Mouse (Mus musculus) heart, adult 8-10 months (tissue): ENCODE measurements around the gene Ccdc38. TPM values are rescaled to one million over a fixed set of nuclear protein-coding genes. Genes with fewer than 3 reads are reported as not detected.

ENCODE experiments used
- DNase-seq: peaks from one replicate; pipeline ENCODE4 v3.0.0; 2022; ENCODE audit warnings: low spot score
- total RNA-seq, 4 experiments: library from RNA; stranded (reverse); gene quantifications; 2 replicates each; pipeline ENCODE4 v1.2.4; 2022

Gene Ccdc38
- not detected for total RNA-seq

- DNase-seq = no peak
These were observed at the start of gene Ccdc38 for GRCm38 (mm10) chr10:93540431-93541210. Gene Ccdc38 (plus strand): TSS chr10:93540632.

GRCm38 (mm10) chr10:93500864-93501263 lies 39.6 kb upstream of the Ccdc38 start:
- no peak for DNase-seq

DNA sequence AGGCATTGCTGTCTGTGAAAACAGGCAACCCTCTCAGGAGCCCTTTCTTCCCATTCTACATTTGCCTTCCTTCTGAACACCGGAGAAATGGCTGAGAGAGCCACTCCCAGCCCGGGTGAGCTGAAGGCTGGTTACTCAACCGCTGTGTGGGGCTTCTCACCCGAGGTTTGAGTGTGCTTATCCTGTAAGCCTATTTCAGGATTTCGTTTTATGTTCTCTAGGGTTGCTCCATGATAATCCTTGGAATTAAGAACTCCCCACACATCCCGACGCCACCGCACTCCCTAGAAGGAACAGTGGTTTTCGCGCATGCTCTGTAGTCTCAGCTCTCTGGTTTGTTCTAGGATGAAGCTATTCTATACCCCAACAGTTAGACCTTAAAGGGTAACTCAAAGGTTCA lies 39.1 kb upstream of the Ccdc38 start:
- DNase-seq = no peak

DNA sequence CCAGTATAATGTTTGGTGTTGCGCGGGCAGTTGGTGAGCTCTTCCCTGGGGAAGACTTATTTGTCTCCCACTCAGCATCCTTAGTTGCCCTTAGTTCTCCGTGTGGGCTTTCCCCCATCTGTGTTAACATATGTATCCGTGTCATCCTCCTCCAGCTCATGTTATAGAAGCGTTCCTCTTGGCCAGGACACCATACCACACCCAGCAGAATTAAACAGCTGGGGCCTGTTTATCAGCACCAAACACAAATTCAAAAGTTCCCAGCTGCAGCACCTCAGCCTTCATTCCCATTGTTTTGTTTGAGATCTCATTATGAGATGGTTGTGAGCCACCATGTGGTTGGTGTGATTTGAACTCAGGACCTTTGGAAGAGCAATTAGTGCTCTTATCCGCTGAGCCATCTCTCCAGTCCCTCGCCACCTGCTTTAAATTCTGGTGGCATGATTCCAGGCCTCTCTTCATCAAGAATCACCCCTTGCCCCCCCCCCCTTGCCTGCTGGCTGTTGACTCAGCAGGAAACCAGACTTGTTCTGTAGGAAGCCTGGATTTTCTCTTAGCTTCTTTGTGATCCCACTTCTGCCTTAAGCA lies 32.0 kb upstream of the Ccdc38 start:
- no peak for DNase-seq

DNA sequence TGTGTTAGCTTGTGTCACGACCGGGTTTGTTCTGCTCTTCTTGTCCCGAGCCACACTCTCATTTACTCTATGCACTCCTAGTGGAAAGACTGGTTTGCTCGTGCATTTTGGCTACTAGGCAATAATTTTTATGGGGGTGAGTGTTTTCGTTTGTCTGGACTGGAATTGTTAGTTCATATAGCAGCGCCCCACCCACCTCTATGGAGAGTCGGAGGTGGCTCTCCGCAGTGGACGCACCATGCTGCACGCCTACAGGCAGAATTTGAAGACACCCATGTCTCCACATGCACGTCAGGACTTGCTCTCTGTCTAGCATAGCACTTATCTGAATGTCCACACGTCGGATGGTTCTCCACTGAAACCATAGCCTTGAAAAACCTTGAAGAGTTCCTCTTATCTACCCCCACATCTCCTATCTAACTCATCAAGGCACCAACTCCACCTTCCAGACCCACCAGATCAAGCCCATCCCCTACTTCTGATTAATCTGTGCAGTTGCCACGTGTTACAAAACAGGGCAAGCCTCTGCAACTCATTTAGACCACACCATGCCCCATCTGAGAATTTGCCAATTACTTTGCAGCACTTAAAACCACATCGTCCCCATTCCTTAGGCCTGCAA lies 30.8 kb upstream of the Ccdc38 start:
- DNase-seq = no peak

DNA sequence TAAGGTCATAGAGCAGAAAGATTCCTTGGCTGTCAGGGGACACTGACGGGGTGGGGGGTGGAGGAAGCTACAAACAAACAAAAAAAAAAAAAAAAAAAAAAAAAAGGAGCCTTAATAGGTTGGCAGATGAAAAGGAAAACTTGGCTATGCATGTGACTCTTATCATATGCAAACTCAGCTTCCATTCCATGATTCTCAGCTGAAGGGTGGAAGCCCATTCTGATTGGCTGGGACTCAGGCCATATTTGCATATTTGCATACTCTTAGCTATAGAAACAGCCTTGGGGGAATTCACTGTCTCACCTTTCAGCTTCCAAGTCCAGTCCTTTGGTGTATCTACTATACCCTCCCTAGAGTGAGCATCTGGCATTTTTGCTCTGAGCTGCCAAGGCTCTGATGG lies 25.0 kb upstream of the Ccdc38 start:
- no peak for DNase-seq

GRCm38 (mm10) chr10:93515927-93516326 lies 24.5 kb upstream of the Ccdc38 start:
- no peak for DNase-seq

DNA sequence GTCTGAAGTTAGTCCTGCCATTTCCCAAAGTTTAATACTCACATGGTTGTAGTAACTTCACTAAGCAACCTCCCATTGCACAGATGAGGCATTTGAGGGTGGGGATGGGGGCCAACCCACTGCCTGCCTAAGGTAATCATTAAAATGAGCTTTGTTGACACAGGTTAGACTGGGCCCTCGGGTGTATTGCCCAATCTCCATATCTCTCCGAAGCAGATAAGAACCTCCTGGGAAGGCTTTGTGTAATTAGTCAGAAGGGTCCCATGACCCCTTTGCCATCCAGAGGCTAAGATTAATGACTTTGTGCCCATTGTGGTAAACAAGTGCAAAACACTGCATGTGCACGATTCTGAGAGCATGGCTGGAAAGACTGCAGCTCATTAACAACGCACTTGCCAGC lies 22.7 kb upstream of the Ccdc38 start:
- DNase-seq = no peak

DNA sequence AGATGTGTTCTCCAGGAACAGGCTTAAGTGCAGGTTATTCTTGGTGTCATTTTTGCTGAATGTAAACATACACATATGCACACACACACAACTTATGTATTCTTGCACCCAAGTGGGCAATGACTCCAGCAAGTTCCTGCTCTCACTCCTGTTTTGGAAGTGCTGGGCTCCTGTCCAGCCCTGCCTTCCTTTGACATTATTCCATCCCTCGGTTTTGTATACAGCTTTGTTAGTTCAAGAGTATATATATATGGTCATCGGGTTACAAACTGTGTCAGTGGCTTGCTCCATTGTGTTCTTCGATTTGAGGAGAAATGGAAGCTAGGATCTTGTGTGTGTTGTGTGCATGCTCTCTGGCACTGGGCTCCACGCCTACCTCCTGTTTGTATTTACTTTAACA lies 22.2 kb upstream of the Ccdc38 start:
- no peak for DNase-seq

GRCm38 (mm10) chr10:93518620-93519019 lies 21.8 kb upstream of the Ccdc38 start:
- no peak for DNase-seq

- DNase-seq = no peak
These were observed 21.3 kb upstream of the Ccdc38 start for GRCm38 (mm10) chr10:93519159-93519558.

DNA sequence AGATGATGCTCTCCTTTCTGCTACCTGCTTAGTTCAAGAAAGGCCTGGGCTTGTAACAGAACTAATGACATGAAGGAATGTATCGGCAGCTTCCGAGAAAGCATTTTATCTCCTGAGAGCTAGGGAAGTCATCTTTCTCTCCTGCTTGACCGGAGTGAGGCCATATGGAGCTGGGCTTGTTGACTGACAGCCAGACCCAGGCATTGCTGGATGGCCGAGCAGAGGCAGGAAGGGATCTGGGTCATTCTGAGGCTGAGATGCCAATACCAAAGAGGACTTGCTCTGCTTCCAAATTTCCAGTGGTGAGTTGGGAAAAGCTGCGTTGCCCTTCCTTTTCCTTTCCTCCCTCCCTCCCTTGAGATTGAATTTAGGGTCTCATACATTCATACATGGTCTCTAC lies 20.7 kb upstream of the Ccdc38 start:
- no peak for DNase-seq

DNA sequence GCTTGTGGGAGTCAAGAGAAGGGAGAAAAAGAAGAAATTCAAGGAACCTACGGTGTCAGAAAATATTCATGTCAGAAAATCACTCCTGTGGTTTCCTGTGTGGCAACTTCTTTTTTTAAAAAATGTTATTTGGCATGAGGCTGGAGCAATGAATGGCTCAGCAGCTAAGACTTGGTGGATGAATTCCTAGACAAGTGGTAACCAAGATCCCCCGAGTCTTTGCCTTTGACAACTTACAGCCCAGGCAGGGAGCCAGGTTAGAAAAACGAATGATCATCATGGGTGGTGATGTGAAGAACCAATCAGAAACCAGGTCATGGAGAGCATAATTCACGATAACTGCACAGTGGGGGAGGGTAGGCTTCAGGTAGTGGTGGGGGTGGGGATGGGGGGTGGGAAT lies 19.4 kb upstream of the Ccdc38 start:
- no peak for DNase-seq

DNA sequence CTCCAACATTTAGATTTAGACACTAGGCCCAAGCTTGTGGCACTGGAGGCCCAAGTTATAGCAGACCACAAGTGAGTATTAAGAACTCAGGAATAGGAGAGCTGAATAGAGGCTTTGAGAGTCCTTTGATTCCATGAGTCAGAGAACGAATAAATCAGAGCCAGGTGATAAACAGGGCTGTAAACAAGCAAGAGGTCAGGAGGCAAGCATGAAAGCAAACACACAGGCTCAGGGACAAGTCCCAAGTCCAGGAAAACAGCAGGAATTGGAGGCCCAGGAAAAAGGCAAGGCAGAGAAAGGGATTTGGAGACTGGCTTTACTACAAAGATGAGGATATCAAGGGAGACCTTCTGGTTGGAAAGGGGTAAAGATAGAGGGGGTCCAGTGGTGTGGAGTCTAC lies 15.1 kb upstream of the Ccdc38 start:
- no peak for DNase-seq

DNA sequence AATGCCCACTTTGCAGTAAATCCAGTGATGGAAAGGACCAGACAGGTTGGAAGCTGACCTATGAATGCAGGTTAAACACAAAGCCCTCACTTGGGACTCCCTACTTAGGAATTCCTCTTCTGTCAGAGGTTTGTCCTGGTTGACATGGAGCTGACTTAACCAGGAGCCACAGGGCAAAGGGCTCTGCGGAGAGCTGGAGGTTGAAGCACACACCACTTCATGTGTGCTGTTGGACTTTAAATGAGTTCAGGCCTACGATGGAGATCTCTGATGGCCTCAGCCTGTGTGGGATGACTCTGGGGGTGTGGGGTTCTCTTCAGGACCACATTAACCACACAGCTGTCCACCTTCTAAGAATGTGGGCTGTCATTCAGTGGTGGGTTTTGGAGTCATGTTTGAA lies 2.1 kb upstream of the Ccdc38 start:
- no peak for DNase-seq

DNA sequence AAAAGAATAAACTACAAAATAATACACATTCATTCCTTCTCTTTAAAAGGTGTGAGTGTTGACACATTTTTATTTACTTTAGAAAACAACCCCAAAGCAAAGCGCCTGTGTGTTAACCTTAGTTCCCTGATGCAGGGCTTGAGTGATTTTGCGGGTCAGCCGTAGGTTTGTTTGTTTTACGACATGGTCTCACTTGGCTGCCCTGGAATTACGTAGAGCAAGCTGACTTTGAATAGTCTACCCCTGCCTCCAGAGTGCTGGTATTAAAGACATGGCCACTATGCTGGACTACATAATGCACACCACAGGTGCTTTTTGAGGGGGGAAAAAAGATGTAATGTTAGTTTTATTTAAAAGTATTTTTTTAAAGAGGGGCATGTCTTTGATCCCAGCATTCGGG lies 1.6 kb upstream of the Ccdc38 start:
- no peak for DNase-seq

DNA sequence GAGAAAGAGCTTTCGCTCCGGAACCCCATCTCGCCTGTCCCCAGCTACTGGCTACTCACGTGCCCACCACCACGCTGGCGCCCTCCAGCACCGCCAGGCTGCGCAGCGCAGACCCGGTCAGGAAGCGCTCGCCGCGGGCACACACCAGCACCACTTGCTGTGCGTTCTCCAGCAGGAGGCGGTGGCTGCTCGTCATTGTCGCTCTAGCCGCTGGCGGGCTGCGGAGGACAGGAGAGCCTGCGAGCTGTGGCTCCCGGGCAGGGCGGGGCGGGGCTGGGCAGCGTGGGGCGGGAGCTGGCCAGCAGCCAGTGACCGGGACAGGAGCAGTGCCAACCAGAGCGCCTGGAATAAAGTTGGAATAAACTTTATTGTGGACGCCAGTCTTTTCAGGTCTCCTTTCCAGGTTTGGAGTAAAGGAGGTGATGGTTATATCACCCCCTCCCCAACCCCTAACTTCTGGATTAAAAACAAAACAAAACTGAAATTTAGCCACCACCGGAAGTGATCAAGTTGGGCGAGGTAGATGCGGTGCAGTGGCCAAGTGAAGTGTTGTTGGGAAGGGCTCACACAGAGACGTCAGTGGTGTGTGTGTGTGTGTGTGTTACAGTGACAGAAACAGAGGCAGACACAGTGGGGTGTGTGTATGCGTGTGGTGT lies 529 bp upstream of the Ccdc38 start, which contains the start of gene Amdhd1:
Gene Amdhd1, minus strand, starts transcription at position 259 of the 656 bp plus-strand sequence.
- peak; percentile 72 for DNase-seq

DNA sequence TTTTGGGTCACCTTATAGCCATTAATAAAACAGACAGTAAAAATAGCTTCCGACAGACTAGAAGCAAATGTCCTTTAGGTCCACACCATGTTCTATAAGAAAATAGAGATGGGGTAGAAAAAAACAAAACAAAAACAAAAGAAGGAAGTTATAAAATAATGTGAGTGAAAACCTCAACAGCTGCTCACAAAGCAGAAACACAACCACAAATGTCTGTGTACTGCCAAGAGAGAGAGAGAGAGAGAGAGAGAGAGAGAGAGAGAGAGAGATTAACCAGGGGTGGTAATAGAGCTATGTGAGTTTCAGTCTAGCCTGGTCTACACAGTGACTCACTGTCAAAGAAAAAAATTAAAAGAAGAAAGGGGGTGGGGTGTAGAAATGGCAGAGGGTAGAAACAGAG lies 1.2 kb downstream of the Ccdc38 start:
- no peak for DNase-seq

GRCm38 (mm10) chr10:93542356-93542755 lies 1.9 kb downstream of the Ccdc38 start:
- no peak for DNase-seq

DNA sequence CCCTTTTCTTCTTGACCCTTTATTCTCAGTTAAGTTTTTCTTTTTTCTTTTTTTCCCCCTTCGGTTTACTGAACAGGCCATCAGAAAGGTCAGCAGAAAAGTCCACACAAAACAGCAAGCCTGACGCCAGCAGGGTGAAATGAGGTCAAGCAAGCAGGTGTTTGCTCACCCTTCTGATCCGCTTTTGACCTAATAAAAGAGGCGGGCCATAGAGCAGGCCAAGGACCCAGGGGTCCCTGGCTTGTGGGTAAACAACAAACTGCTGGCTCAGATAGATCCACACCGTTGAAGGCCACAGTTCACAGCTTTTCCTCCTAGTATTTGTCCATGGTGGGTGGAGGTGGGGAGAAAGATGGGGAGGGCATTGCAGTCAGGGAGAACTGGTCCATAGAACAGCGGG lies 2.7 kb downstream of the Ccdc38 start:
- no peak for DNase-seq

GRCm38 (mm10) chr10:93544172-93544571 lies 3.7 kb downstream of the Ccdc38 start:
- no peak for DNase-seq

DNA sequence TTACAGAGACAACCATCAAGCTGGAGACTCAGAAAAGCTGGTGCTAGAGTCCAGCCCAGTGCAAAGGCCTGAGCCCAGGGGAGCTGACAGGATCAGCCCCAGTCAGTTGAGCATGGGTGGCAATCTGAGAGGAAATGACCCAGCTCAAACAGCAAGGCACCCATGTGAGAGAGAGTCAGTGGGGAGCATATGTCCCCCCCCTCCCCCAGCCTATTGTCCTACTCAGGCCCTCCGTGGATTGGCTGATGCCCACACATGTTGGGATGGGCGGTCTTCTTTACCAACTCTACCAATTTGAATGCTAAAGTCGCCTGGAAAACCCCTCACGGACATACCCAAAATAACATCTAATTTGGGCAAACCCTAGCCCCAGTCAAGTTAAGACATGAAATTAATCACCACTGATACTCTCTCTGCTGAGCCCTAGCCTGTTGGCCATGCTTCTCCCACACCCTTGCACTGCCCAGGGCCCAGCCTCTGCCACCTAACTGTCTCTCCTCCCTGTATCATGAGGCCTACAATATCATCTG lies 7.4 kb downstream of the Ccdc38 start:
- no peak for DNase-seq
